Mouse (Mus musculus) urinary bladder, postnatal 25 days (tissue): ENCODE measurements around the gene Myo5a.

Experiments
- DNase-seq: peaks from one replicate; pipeline ENCODE4 v3.0.0; 2022; ENCODE audit warnings: low spot score

Gene Myo5a

DNA sequence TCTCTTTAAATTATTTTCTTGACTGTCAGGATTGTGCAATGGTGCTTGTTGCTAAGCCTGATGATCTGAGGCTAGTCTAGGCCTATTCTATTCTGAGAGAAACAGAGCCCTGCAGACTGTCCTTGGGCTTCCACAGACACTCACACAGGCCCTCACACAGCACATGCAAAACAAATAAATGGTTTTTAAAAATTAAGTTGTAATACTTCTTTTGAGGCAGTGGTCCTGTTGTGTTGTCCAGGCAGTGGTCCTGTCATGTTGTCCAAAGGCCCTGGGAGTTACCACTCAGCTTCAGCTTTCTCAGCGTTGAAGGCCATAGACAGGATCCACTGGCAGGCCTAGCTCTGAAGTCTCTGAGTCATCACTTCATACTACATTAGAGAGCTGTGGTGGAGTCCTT, 130.7 kb downstream of the Myo5a start:
- no peak for DNase-seq

DNA sequence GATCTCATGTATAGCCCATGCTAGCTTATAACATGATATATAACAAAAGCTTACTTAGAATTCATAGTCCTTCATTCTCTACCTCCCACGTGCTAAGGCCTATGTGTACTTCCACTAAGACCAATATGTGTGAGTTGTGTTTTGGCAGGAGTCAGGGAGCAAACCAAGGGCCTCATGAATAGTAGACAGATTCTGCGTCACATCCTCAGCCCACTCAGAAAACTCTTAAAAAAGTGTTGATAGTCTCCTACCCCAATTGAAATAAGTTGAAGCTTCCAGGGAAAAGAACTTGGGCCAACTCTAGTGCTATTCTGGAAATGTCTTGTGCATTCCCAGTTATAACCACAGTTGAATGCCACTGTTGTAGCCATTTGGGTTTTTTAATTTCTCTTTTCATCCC, 131.2 kb downstream of the Myo5a start:
- no peak for DNase-seq

DNA sequence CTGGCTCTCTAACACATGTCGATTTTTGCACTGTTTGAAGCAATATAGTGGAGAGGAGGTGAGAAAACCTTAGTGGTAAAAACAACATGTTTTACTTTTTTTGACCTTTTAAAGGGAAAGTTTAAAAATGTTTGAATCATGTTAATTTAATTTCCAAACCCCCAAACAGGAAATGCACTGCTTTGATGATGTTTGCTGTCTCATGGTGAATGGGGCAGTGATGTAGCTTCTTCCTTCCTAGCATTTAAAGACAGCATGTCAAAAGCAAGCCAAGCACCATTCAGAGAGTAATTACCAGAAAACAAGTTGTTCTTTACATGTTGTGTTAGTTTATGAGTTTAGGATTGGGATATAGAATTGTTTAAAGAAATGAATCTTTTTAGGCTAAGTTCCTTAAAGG, 138.4 kb downstream of the Myo5a start:
- DNase-seq: no peak

DNA sequence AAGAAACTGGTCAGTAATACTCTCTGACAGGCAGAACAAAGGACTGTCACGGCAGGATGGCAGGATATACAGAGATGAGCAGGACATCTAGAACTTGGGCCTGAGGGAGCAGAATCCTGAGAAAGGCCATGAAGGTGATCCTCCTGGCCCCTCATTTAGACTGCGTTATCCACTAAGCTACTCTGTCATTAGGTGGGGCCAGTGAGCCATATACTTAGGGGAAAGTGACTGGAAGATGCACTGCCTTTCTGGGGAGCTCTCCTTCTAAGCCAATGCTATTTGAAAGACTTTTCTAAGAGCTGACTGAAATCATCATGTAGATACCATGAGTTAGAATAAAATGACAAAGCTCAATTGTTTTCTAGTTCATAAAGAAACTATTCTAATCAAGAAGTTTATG, 139.5 kb downstream of the Myo5a start:
- no peak for DNase-seq

DNA sequence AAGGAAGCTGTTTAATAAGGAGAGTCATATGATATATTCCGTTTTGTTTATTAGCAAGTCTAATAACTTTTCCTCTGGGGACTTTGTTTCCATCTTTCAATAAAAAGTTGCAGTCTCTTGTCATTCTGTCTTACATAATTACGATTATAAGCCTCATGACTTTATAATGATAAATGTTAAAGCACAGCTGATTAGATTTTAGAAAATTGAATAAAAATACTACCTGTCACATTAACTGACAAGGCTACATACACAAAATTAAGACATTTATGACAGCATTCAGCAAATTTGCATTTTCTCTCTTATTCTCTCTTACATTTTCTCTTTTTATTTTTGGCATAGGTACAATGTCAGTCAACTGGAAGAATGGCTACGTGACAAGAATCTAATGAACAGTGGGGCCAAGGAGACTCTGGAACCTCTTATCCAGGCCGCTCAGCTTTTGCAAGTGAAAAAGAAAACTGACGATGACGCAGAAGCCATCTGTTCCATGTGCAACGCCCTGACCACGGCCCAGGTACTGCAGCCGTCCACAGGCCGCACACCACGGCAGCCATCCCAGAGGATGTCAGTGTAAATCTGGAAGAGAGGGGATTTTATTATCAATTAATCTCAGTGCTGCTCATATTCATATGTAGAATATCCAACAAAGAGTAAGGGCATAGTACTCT, 144.1 kb downstream of the Myo5a start:
- DNase-seq: no peak

DNA sequence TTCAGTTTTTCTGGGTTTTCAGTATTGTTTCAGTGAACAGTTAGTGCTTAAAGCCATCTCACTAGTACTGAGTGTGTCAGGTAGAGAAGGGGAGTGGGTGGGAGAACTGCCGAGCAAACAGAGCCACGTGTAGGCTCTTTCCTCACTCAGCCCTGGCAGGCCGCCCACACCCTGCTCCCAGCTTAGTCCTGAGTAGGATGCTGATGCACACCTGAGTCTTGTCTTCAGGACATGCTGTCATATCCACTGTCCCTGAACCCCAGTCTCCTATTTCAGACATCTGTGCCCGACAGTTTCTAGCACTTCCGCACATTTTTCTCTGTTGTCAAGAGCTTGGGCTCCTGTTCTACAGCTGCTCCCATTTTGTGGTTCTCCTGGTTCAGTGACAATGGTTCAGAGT, 149.1 kb downstream of the Myo5a start:
- DNase-seq: no peak

DNA sequence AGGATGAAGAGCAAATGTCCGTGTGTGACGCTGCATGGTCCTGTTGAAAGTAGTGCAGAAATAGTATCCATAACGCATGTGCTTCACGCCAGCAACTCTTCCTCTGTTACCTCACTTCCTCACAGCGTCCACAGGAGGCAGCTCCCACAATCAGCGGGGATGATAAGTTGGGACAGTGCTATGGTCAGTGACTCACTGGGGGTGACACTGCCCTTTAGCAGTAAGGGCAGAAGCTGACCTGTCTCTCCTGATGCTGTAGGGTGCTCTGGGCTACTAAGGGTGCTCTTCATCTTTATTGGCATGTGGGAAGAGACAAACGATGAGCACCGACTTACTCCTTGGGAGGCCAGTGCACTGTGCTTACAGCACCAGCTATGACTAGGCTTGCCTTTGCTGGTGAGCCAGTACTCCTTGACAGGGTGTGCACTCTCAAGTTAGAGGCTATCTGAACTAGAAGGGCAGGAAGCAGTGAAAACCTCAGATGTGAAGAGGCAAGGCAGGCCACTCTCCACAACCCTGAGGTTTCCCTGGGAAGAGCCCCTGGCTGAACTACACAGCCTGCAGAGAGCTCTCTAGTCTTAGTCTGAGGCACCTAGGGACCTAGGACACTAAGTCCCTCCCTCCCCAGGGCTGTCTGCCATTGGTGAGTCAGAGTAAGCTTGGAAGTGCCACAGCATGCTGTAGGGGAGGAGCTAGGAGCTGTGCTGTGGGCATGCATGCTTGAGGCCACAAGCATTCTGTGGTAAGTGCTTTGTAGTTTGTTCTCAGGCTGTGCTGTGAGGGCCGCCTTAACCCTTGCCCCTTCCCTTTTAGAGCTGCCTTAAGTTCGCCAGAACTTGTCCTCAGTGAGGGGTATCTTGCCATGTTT, 150.8 kb downstream of the Myo5a start:
- no peak for DNase-seq

DNA sequence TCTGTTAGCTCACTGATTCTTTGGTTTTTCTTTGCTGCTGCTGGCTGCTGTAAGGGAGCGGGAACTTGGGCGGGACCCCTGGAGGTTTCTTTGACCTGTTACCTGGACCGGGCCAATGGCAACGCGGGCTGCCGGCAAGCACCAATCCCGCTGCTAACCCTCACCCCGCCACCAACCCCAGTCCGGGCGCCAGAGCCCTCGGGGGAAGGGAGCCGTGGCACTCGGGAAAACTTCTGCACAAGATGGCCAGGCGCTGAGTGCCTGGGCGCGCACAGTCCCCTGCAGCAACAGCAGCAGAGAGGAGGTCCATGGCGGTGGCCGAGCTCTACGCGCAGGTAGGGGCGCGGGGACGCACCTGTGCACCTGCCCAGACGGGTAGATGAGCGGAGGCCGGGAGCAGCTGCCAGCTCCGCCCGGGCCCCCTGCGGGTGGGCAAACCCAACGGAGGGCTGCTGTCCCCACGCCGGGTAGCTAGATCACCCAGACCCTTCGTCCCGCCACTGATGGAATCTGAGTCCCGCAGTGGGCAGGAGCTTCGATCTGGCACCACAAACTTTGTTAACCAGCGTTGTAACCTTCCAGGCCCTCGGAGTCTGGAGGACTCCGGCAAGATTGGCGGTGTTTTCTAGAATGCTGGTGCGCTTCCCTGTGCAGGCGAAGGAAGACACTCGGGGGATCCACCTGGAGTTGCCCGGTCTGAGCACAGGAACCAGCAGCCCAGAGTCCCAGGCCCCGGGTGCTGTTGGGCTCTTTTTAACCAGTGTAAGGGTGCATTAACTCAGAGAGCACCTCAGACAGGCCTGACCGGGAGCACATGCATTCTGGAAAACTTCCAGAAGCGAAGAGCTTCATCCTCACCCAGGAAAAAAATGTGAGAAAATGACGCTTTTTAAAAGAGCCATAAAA, 161.3 kb downstream of the Myo5a start, which contains the start of gene Myo5c:
Myo5c (plus strand) TSS at position 180 of the 906 bp plus-strand sequence.
- DNase-seq: peak; percentile 30

DNA sequence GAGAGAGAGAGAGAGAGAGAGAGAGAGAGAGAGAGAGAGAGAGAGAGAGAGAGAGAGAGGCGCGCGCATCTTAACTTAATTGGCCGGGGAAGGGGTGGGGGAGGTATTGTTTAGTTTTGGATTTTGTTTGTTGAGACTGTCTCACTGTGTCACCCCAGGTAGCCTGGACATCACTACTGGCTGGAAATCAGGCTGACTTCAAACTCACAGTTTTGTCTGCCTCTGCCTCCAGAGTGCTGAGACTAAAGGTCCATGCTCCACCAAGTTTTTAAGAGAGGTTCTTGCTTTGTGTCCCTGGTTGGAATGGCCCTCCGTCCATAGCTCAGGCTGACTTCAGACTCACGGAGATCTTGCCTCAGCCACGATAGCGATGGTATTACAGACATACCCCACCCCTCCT, 162.0 kb downstream of the Myo5a start:
- no peak for DNase-seq

DNA sequence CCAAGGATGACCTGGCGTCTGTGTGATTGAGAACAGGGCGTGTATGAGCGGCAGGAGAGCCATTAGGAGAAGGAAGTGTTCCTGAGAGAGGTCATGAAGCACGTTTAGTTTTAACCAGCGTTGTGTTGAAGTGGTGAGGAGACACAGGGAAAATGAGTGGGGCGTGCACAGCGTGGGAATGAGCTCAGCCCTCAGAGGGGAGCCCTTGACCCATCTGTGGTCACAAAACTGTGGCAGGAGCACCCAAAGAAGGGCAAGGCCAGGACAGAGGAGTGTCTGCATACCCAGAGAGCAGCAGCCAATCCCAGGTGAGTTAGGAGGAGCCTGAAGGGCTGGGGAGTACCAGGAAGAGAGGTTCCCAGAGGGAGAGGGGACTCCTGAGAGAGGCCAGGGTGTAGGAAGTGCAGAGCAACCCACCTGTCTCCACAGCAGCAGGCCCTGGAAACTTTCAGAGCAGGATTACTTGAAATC, 163.5 kb downstream of the Myo5a start:
- DNase-seq: no peak

DNA sequence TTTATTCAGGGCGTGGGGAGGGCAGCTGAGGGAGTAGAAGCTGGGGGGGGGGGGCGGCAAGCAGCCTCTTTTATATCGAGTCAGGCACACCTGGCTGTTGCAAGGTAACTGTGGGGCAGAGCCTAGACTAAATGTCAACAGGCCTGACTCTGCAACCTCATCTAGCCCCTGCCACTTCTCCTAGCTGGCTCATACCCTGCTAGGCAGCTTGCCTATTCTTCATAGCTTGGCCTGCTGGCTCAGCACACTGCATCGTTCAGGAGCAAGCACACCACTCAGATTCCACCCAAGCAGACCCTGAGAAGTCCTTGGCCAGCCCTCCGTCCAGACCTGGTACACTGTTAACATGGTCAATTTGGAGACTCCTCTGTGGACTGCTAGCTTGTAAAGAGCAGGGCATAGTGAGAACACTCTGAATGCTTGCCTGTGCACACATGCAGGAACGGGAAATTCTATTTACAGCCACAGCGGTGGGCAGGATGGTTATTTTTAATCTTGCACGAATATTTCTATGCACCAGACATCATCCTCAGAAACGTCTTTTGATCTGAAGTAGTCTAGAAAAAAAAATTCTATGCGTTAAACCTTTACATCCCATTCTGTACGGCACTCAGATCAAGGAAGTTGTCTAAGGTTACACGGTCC, 164.3 kb downstream of the Myo5a start:
- DNase-seq: no peak

DNA sequence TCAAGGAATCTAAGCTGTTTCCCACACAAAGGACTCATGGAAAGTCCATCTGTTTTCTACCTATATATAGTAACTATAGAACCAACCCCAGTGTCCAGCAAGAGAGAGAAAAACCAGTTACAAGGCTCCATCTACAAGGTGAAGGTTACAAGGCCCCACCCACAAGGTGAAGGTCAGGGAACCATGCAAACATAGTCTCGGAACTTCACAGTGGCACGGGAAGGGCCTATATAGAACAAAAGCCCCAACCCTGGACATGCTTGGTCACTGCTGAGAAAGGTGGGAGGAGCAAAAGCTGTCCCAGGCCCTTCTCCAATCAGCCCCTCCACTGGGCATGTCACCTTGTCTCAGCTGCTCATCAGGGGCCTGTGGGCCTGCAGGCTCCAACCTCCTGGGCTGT, 164.9 kb downstream of the Myo5a start:
- DNase-seq: no peak

DNA sequence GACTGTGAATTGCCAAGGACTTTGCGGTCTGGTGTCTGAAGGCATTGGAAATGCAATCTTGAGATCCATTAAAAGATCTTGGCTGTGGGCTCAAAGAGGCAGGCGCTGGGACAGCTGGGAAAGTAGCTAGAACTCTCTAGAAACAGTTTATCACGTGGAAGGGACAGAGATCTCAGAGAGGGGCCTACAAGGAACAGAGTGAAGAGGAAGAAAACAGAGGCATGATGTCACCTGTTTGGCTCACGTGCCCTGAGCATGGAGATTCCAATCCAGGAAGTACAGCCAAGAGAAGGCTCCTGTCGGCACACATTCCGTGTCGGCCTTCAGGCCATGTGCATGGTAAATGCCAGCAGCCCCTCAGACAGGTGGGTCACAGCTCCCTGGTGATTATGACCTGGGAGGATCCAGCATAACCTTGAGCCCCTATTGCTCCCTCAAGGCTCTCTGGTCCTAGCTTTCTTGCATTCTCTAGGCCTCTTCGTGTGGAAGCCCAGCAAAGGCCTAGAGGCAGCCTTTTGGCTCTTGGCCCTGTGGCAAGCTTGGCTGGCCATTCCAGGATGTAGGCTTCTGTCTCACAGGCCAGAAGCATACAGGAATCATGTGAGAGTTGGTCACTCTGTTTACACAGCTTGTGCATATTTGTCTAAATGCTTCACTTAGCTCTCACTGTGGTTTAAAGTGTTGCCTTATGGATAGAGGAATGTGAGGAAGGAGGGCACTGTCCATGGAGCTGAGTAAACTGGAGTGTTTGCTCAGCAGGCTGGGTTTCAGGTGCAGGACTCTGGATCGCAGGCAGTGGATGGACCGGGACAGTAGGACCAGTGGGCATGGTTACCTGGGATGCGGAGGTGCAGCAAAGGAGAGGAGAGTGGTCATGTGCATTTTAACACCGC, 165.8 kb downstream of the Myo5a start:
- DNase-seq: no peak

DNA sequence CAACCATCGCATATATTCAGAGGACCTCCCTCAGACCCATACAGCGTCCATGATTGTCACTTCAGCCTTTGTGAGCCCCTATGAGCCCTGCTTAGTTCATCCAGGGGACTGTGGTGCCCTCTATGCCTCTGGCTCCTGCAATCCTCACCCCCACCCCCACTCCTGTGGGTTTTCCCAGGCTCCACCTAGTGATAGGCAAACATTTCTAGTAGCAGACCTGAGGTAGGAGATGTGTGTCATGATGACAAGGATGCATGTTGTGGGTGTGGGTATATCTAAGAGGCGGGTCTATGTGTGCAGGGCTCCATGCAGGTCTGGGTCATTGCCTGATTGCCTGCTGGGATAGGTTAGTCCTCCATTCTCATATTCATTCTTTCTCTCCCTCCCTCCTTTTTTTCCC, 167.4 kb downstream of the Myo5a start:
- DNase-seq: no peak

DNA sequence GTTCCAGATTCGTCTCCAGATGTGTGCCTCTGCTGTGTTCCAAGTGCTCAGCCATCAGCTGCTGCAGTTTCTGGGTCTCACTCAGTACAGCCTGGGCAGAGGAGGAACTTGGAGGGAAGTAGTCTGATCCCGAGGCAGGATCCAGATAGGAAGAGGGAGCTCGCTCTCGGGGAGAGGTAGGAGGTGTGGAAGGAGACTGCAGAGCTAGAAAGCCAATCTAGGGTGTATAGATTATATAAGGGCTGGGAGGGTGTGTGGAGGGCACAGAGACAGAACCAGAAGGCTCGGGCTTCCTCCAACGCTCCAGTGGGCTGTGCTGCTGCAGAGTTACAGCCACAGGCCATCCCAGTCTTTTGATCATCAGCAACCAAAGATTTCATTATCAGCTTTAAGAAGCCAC, 172.2 kb downstream of the Myo5a start:
- no peak for DNase-seq

DNA sequence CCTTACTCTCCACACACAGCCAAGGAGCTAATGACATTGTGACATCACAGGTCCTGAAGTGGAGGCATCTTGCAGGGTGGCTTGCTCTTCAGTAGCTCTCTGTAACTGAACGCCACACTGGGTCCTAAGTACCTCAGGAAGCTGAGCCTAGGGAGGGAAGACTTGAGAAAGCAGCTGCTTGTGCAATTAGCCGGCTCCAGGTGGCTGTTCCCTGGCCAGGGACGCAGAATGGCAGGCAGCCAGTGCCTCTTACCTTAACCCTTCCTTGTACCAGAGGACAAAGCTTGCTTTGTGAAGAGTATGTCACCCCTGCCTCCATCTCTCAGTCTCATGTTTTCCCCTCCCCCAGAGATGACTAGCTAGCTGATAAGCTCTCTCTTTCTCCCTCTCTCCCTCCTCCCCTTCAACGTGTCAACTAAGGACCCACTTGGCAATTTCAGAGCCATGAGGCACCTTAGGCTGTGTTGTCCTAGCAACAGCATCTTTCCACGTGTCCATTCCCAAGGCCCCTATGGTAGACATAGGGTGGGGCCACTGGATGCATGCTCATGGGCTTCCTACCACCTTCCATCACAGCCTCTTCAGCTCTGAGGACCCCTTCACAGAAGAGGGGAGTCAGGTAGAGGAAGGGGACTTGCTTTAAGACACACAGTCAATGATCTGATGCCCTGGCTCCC, 173.1 kb downstream of the Myo5a start:
- DNase-seq: no peak

DNA sequence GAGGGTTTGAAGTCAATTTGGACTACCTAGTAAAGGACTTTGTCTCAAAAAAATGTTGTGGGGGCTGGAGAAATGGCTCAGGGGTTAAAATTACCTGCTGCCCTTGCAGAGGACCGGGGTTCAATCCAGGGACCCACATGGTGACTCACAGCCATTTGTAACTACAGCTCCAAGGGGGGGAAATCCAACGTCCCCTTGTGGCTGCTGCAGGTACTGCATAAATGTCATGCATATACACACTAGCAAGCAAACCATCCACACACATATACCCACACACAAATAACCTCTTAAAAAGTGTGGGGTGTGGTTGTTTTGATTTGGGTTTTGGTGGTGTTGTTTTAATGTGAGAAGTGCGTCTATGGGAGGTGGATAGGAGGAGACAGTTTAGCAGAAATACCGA, 173.7 kb downstream of the Myo5a start:
- no peak for DNase-seq

DNA sequence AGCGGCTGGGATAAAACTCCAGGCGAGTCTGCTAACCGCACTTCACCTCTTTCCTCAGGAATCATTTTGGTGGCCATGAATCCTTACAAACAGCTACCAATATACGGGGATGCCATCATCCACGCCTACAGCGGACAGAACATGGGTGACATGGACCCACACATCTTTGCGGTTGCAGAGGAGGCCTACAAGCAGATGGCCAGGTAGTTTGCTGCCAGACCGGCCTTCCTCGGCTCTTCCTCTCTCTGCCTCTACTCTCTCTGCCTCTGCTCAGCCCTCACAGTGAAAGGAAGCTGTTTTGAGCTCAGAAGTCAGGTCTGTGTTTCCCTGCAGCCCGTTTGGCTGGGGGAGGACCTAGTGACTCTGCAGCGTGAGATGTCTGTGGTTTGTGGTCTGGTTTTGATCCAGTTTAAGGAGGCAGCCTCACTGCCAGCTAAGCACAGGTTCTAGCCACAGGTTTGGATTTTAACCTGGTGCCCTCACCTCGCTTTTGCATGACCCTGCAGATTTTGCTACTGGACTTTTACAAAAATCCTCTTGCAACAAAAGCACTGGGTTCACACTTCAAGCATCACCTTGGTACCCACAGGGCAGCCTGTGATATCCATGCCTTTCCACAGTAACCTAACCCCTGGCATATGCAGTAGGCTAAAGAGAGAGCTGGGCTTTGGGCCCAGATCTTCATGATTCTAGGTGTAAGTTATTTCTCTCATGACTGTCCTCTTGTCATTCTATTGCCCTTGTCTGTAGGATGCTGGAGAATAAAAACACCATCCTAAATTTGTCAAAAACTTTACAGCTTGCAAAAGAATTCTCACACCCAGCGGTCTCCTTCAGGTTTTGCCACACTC, 175.5 kb downstream of the Myo5a start:
- DNase-seq: no peak

DNA sequence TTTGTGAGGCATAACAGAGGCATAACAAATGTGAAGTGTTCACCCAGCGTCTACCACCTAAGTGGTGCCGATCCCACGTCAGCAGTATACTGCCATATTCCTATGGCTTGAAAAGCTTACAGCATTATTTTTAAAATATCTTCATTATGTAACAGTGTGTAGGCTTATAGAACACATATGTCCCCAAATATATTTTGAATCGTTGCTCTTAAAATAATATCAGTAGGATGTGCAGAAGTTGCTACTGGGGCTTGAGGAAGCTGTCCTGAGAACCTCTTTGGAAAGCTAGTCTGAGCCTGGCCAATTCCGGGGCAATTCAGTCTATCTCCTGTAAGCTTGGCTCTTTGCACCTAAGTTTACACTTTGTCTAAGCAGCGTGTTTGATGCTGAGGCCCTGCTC, 177.1 kb downstream of the Myo5a start:
- no peak for DNase-seq
